Comparison of ENCODE assay signal across 13 mouse cellular contexts in the genomic region with DNA sequence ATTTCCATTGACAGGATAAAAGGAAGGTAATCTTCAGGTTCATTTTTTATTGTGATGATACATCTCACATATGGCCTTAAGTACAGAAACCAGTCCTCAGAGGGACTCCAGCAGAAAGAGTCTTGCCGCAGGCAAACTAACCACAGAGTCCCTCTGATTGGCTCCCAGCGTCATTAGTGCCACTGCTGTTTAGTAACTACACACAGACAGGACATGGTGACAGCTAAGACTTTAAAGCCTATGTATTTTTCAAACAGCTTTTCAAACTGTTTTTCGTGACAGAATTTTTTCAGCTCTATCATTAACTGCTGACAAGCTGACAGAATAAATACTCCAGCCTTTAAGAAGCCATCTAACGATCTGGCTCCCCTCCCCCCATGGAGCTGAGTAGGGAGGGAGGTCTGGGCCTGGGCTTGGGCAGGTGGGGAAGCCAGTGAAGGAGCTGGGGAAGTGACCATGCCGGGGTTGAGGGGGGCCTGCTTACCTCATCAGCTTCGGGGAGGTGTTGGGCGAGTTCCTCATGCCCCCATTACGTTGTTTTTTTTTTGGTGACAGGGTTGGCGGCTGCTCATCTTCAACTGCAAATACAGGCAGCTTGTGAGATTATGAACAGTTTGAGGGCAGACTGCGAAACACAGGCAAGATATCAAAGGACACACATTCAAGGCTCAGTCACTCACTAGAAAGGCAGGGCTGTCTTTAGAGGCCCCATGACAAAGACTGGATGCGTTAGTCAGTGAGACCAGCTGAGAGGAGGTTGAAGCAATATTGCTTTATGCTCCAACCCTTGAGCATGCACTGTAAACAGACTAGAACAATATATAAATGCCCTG.
DNase-seq lines count a peak whose midpoint lies in the region; ATAC-seq lines count a peak whose summit lies in the region.
"Had no signal": no experiment of that assay in that cellular context is flagged by ENCODE, and none has a peak within 500 bp of the region (broad histone marks: within the 10 kb centered on the region; RNA-seq: fewer than 3 reads in every experiment).

No protein-coding gene starts in this region.

- H3K9me3 ChIP-seq in lung, embryonic 16.5 days (ENCODE audit: control insufficient read depth, low read length): no peaks in the 10 kb centered on the region
- H3K9me3 ChIP-seq in embryonic facial prominence, embryonic 10.5 days: no peaks in the 10 kb centered on the region
- no peaks in the 10 kb centered on the region for H3K9me3 ChIP-seq in forebrain, embryonic 14.5 days (replicated peaks; ENCODE audit: control insufficient read depth, low read length)
- H3K9me3 ChIP-seq in midbrain, embryonic 12.5 days: no peaks in the 10 kb centered on the region

- H3K4me3 ChIP-seq in lung, embryonic 16.5 days (ENCODE audit: low read length): no peak overlapping the region
- H3K4me3 ChIP-seq in embryonic facial prominence, embryonic 10.5 days: no peak overlapping the region
- no peak overlapping the region for H3K4me3 ChIP-seq in forebrain, embryonic 14.5 days (ENCODE audit: low read depth, low read length)
- no peak overlapping the region for H3K4me3 ChIP-seq in midbrain, embryonic 12.5 days
- H3K4me3 ChIP-seq: erythroblast, embryonic 14.5 days had no signal

- 27% methylated on average over 11 of the region's 11 CpGs for WGBS in lung, embryonic 16.5 days
- WGBS in embryonic facial prominence, embryonic 10.5 days: 37% methylated on average over 11 of the region's 11 CpGs
- WGBS in forebrain, embryonic 14.5 days: 24% methylated on average over 11 of the region's 11 CpGs
- 41% methylated on average over 11 of the region's 11 CpGs for WGBS in midbrain, embryonic 12.5 days

- 0 out of 2 replicates have a peak overlapping the region, but pooled peaks have one; percentile 53 for H3K27ac ChIP-seq in lung, embryonic 16.5 days (ENCODE audit: low read length)
- no peak overlapping the region for H3K27ac ChIP-seq in embryonic facial prominence, embryonic 10.5 days (replicated peaks)
- H3K27ac ChIP-seq in forebrain, embryonic 14.5 days (ENCODE audit: low read depth, low read length): no peak overlapping the region
- H3K27ac ChIP-seq in midbrain, embryonic 12.5 days (replicated peaks): no peak overlapping the region

- H3K36me3 ChIP-seq in lung, embryonic 16.5 days (ENCODE audit: control insufficient read depth, insufficient read depth, low read length): no peaks in the 10 kb centered on the region
- H3K36me3 ChIP-seq in embryonic facial prominence, embryonic 10.5 days (replicated peaks): no peaks in the 10 kb centered on the region
- no peaks in the 10 kb centered on the region for H3K36me3 ChIP-seq in forebrain, embryonic 14.5 days (ENCODE audit: control insufficient read depth, insufficient read depth, low read length)
- no peaks in the 10 kb centered on the region for H3K36me3 ChIP-seq in midbrain, embryonic 12.5 days

- H3K9ac ChIP-seq in lung, embryonic 16.5 days (ENCODE audit: low read length): no peak overlapping the region
- no peak overlapping the region for H3K9ac ChIP-seq in forebrain, embryonic 14.5 days (ENCODE audit: low read length)
- no peak overlapping the region for H3K9ac ChIP-seq in midbrain, embryonic 12.5 days (replicated peaks)

- no peak overlapping the region for H3K4me2 ChIP-seq in lung, embryonic 16.5 days (ENCODE audit: low read depth, low read length)
- H3K4me2 ChIP-seq in forebrain, embryonic 14.5 days (ENCODE audit: low read length): no peak overlapping the region
- no peak overlapping the region; the same call in 1 of the 2 replicates for H3K4me2 ChIP-seq in midbrain, embryonic 12.5 days (replicated peaks)

- H3K27me3 ChIP-seq in lung, embryonic 16.5 days (ENCODE audit: control insufficient read depth, insufficient read depth, low read depth, low read length): no peaks in the 10 kb centered on the region
- H3K27me3 ChIP-seq in embryonic facial prominence, embryonic 10.5 days (replicated peaks; ENCODE audit: low read depth, poor library complexity, severe bottlenecking): peaks cover 56% of the 10 kb centered on the region
- 0 out of 2 replicates have a peak, but pooled peaks cover 4% of the 10 kb centered on the region for H3K27me3 ChIP-seq in forebrain, embryonic 14.5 days (replicated peaks; ENCODE audit: control insufficient read depth, insufficient read depth, low read length)
- peaks cover 30% of the 10 kb centered on the region for H3K27me3 ChIP-seq in midbrain, embryonic 12.5 days
- H3K27me3 ChIP-seq: Patski had no signal

- ATAC-seq in lung, embryonic 16.5 days (ENCODE audit: low read depth): peak; percentile 85
- peak; percentile 75 for ATAC-seq in forebrain, embryonic 14.5 days
- ATAC-seq in midbrain, embryonic 12.5 days (ENCODE audit: low FRiP score, low read depth): peak; percentile 77
- ATAC-seq: CD4-positive, CD25-positive, alpha-beta regulatory T cell, adult 4 months; Patski had no signal

- H3K4me1 ChIP-seq in lung, embryonic 16.5 days (replicated peaks; ENCODE audit: control insufficient read depth, insufficient read depth, low read length): peaks cover 10% of the 10 kb centered on the region
- peaks cover 41% of the 10 kb centered on the region for H3K4me1 ChIP-seq in embryonic facial prominence, embryonic 10.5 days
- H3K4me1 ChIP-seq in forebrain, embryonic 14.5 days (ENCODE audit: control insufficient read depth, insufficient read depth, low read length): peaks cover 5% of the 10 kb centered on the region; the same call in 1 of the 2 replicates
- peaks cover 7% of the 10 kb centered on the region; the same call in 1 of the 2 replicates for H3K4me1 ChIP-seq in midbrain, embryonic 12.5 days

- DNase-seq in lung, postnatal 36 days: no peak
- DNase-seq in embryonic facial prominence, embryonic 10.5 days (ENCODE audit: low spot score): peak; percentile 57
- peak; percentile 71 for DNase-seq in forebrain, embryonic 14.5 days (ENCODE audit: low spot score)
- no peak for DNase-seq in adrenal gland, adult 2 months
- DNase-seq in gastrocnemius, postnatal 25 days: no peak
- DNase-seq in heart, postnatal 36 days: no peak
- DNase-seq: adrenal gland, postnatal 10 days; cerebellum, adult 11-12 months had no signal

- intact Hi-C loops in heart, postnatal 36 days (cut with DNase I): no loop called here

Comparison
In these comparisons a context has a peak if more than half of its experiments do, and no peak if none do; other contexts are left out.
1. DNase-seq: peak in embryonic facial prominence, embryonic 10.5 days (single experiment) and forebrain, embryonic 14.5 days (single experiment); none in lung, postnatal 36 days (single experiment), adrenal gland, adult 2 months (single experiment), gastrocnemius, postnatal 25 days (single experiment) and heart, postnatal 36 days (0 of 2).
2. Peak in every context shown above with its lines, with median percentiles within 50 percentile points of each other: ATAC-seq.